Mouse (Mus musculus): ENCODE measurements around the gene Uchl4.

- TF ChIP-seq CTCF (IDR thresholded peaks at IDR 0.05; ENCODE audit: extremely low read depth, insufficient read depth, insufficient read length, insufficient replicate concordance) = peak; percentile 51; the same call in 1 of the 2 replicates
- TF ChIP-seq POLR2A (IDR thresholded peaks at IDR 0.05; ENCODE audit: low read depth, low read length) = no peak
These were observed 42.7 kb downstream of the Uchl4 start for GRCm38 (mm10) chr9:64277706-64278105.
